Mouse (Mus musculus): Measurements from ENCODE around the gene Grin2a. TPM values are rescaled to one million over a fixed set of nuclear protein-coding genes. Genes with fewer than 3 reads are reported as not detected.

The Grin2a gene
- total RNA-seq, 2 experiments from 2014 or later: 0.69 to 1.5 TPM

- DNase-seq: no peak
These were observed 129.7 kb downstream of the Grin2a start for GRCm38 (mm10) chr16:9865710-9866109.

GRCm38 (mm10) chr16:9865039-9865438 is 130.3 kb downstream of the Grin2a start:
- DNase-seq: no peak

GRCm38 (mm10) chr16:9857758-9858157 is 137.6 kb downstream of the Grin2a start:
- no peak for DNase-seq

GRCm38 (mm10) chr16:9851265-9851988 is 143.9 kb downstream of the Grin2a start:
- DNase-seq: no peak

GRCm38 (mm10) chr16:9841496-9841895 is 153.9 kb downstream of the Grin2a start:
- no peak for DNase-seq

- DNase-seq: peak; percentile 53
These were observed 158.8 kb downstream of the Grin2a start for GRCm38 (mm10) chr16:9836542-9836941.

- no peak for DNase-seq
These were observed 161.1 kb downstream of the Grin2a start for GRCm38 (mm10) chr16:9834236-9834635.

- DNase-seq: no peak
These were observed 170.3 kb downstream of the Grin2a start for GRCm38 (mm10) chr16:9825110-9825483.

GRCm38 (mm10) chr16:9824436-9825109 is 170.8 kb downstream of the Grin2a start:
- DNase-seq: no peak

GRCm38 (mm10) chr16:9823686-9824085 is 171.7 kb downstream of the Grin2a start:
- no peak for DNase-seq

GRCm38 (mm10) chr16:9819508-9819907 is 175.9 kb downstream of the Grin2a start:
- DNase-seq: no peak

- DNase-seq: no peak
These were observed 194.0 kb downstream of the Grin2a start for GRCm38 (mm10) chr16:9801338-9801737.

- peak; percentile 5 for DNase-seq
These were observed 195.1 kb downstream of the Grin2a start for GRCm38 (mm10) chr16:9800221-9800620.

- no peak for DNase-seq
These were observed 202.4 kb downstream of the Grin2a start for GRCm38 (mm10) chr16:9792976-9793375.

- no peak for DNase-seq
These were observed 209.1 kb downstream of the Grin2a start for GRCm38 (mm10) chr16:9786261-9786660.

GRCm38 (mm10) chr16:9785821-9786220 is 209.5 kb downstream of the Grin2a start:
- no peak for DNase-seq

GRCm38 (mm10) chr16:9768981-9769380 is 226.4 kb downstream of the Grin2a start:
- DNase-seq: no peak

- no peak for DNase-seq
These were observed 227.0 kb downstream of the Grin2a start for GRCm38 (mm10) chr16:9768356-9768755.

GRCm38 (mm10) chr16:9767946-9768345 is 227.4 kb downstream of the Grin2a start:
- no peak for DNase-seq

- DNase-seq: peak; percentile 14
These were observed 231.3 kb downstream of the Grin2a start for GRCm38 (mm10) chr16:9764086-9764485.

GRCm38 (mm10) chr16:9760347-9760746 is 235.0 kb downstream of the Grin2a start:
- no peak for DNase-seq

- no peak for DNase-seq
These were observed 238.5 kb downstream of the Grin2a start for GRCm38 (mm10) chr16:9756849-9757248.

- no peak for DNase-seq
These were observed 241.3 kb downstream of the Grin2a start for GRCm38 (mm10) chr16:9754061-9754460.

GRCm38 (mm10) chr16:9753045-9753444 is 242.3 kb downstream of the Grin2a start:
- peak; percentile 35 for DNase-seq

Measured in adrenal gland, postnatal 10 days (tissue).